Comparison of ENCODE assay signal across 8 mouse cellular contexts in genomic region chr19:45544925-45545321, GRCm38 (mm10). TPM values are rescaled to one million over a fixed set of nuclear protein-coding genes. Genes with fewer than 3 reads are reported as not detected.
DNase-seq lines count a peak whose midpoint lies in the region; ATAC-seq and TF ChIP-seq lines count a peak whose summit lies in the region.

No protein-coding gene starts in this region.

- H3K4me3 ChIP-seq in embryonic facial prominence, embryonic 13.5 days: peak overlapping the region; percentile 45
- peak overlapping the region; percentile 59 for H3K4me3 ChIP-seq in heart, embryonic 10.5 days
- H3K4me3 ChIP-seq in kidney, embryonic 14.5 days (ENCODE audit: low read length): peak overlapping the region; percentile 33
- peak overlapping the region; percentile 36 for H3K4me3 ChIP-seq in liver, embryonic 11.5 days (ENCODE audit: low read depth, low read length)
- peak overlapping the region; percentile 10 for H3K4me3 ChIP-seq in myocyte

- peak overlapping the region; percentile 62; the same call in 1 of the 2 replicates for H3K9ac ChIP-seq in embryonic facial prominence, embryonic 13.5 days
- H3K9ac ChIP-seq in kidney, embryonic 14.5 days (ENCODE audit: low read depth, low read length): no peak overlapping the region
- peak overlapping the region; percentile 0; the same call in 1 of the 2 replicates for H3K9ac ChIP-seq in liver, embryonic 11.5 days (ENCODE audit: low read depth, low read length)

- H3K36me3 ChIP-seq in embryonic facial prominence, embryonic 13.5 days: no peaks in the 10 kb centered on the region
- H3K36me3 ChIP-seq in heart, embryonic 10.5 days: no peaks in the 10 kb centered on the region
- no peaks in the 10 kb centered on the region for H3K36me3 ChIP-seq in kidney, embryonic 14.5 days (ENCODE audit: control insufficient read depth, insufficient read depth, low read length)
- no peaks in the 10 kb centered on the region for H3K36me3 ChIP-seq in liver, embryonic 11.5 days (ENCODE audit: control insufficient read depth, insufficient read depth, low read length)
- H3K36me3 ChIP-seq in myocyte (ENCODE audit: control insufficient read depth, insufficient read depth): no peaks in the 10 kb centered on the region

- H3K79me2 ChIP-seq in myocyte (ENCODE audit: control insufficient read depth, insufficient read depth): no peaks in the 10 kb centered on the region

- no peak overlapping the region for H3K27ac ChIP-seq in embryonic facial prominence, embryonic 13.5 days
- H3K27ac ChIP-seq in heart, embryonic 10.5 days: peak overlapping the region; percentile 26; the same call in 1 of the 2 replicates
- no peak overlapping the region for H3K27ac ChIP-seq in kidney, embryonic 14.5 days (ENCODE audit: low read depth, low read length)
- H3K27ac ChIP-seq in liver, embryonic 11.5 days (ENCODE audit: low read depth, low read length): no peak overlapping the region

- no peak for TF ChIP-seq POLR2A in myocyte (IDR thresholded peaks at IDR 0.05; ENCODE audit: insufficient read length, low read depth)

- H3K4me2 ChIP-seq in embryonic facial prominence, embryonic 13.5 days: peak overlapping the region; percentile 94
- H3K4me2 ChIP-seq in kidney, embryonic 14.5 days (replicated peaks; ENCODE audit: low read depth, low read length): peak overlapping the region; percentile 69
- peak overlapping the region; percentile 93 for H3K4me2 ChIP-seq in liver, embryonic 11.5 days
- H3K4me2 ChIP-seq in myocyte (ENCODE audit: low read depth): peak overlapping the region; percentile 96

- ATAC-seq in embryonic facial prominence, embryonic 13.5 days (ENCODE audit: insufficient number of reproducible peaks, insufficient read depth, low FRiP score, low TSS enrichment, low read depth): peak; percentile 62; the same call in 1 of the 2 replicates
- ATAC-seq in kidney, embryonic 14.5 days (ENCODE audit: low FRiP score, low TSS enrichment): peak; percentile 71
- ATAC-seq in liver, embryonic 11.5 days (replicated peaks; ENCODE audit: low FRiP score): peak; percentile 57

- H3ac ChIP-seq in myocyte (ENCODE audit: control insufficient read depth, insufficient read length): no peak overlapping the region

- H3K4me1 ChIP-seq in embryonic facial prominence, embryonic 13.5 days: peaks cover 17% of the 10 kb centered on the region
- peaks cover 49% of the 10 kb centered on the region for H3K4me1 ChIP-seq in heart, embryonic 10.5 days
- peaks cover 15% of the 10 kb centered on the region; the same call in 1 of the 2 replicates for H3K4me1 ChIP-seq in kidney, embryonic 14.5 days (ENCODE audit: control insufficient read depth, insufficient read depth, low read length)
- H3K4me1 ChIP-seq in liver, embryonic 11.5 days (replicated peaks; ENCODE audit: control insufficient read depth, insufficient read depth, low read length): peaks cover 36% of the 10 kb centered on the region

- no peaks in the 10 kb centered on the region for H3K9me3 ChIP-seq in embryonic facial prominence, embryonic 13.5 days
- no peaks in the 10 kb centered on the region for H3K9me3 ChIP-seq in heart, embryonic 10.5 days
- no peaks in the 10 kb centered on the region for H3K9me3 ChIP-seq in kidney, embryonic 14.5 days (ENCODE audit: control insufficient read depth, low read length)
- no peaks in the 10 kb centered on the region for H3K9me3 ChIP-seq in liver, embryonic 11.5 days (ENCODE audit: control insufficient read depth, low read length)

- peaks cover 65% of the 10 kb centered on the region for H3K27me3 ChIP-seq in embryonic facial prominence, embryonic 13.5 days
- H3K27me3 ChIP-seq in heart, embryonic 10.5 days (ENCODE audit: insufficient read depth, poor library complexity, severe bottlenecking): peaks cover 83% of the 10 kb centered on the region
- H3K27me3 ChIP-seq in kidney, embryonic 14.5 days (ENCODE audit: control insufficient read depth, insufficient read depth, low read length): peaks cover 42% of the 10 kb centered on the region
- peaks cover 41% of the 10 kb centered on the region for H3K27me3 ChIP-seq in liver, embryonic 11.5 days (replicated peaks; ENCODE audit: control insufficient read depth, insufficient read depth, low read length)
- peaks cover 18% of the 10 kb centered on the region for H3K27me3 ChIP-seq in myocyte (ENCODE audit: control insufficient read depth, insufficient read depth, insufficient read length)

- WGBS in embryonic facial prominence, embryonic 13.5 days: under 1% methylated on average over 30 of the region's 30 CpGs
- WGBS in heart, embryonic 10.5 days: under 1% methylated on average over 30 of the region's 30 CpGs
- WGBS in kidney, embryonic 14.5 days: under 1% methylated on average over 30 of the region's 30 CpGs
- under 1% methylated on average over 30 of the region's 30 CpGs for WGBS in liver, embryonic 11.5 days

- DNase-seq in 416B (ENCODE audit: low read depth): peak; percentile 72
- DNase-seq in adrenal gland, postnatal 25 days: peak; percentile 85
- DNase-seq in heart, embryonic 10.5 days (ENCODE audit: low spot score): peak; percentile 91
- DNase-seq in liver, embryonic 11.5 days (ENCODE audit: low spot score): peak; percentile 74
- peak; percentile 76 to 93 for DNase-seq in spleen, postnatal 4 days (ENCODE audit: low spot score in 2 of 2)

TF ChIP-seq in myocyte, 11 proteins besides CTCF, POLR2A, EP300 and RAD21:
- TF ChIP-seq TCF3 (IDR thresholded peaks at IDR 0.05; ENCODE audit: insufficient read length, low read depth) (no peak), USF1 (IDR thresholded peaks at IDR 0.05; ENCODE audit: low read depth) (no peak), POLR2AphosphoS2 (IDR thresholded peaks at IDR 0.05; ENCODE audit: insufficient read length, low read depth) (no peak), CEBPB (IDR thresholded peaks at IDR 0.05; ENCODE audit: insufficient read depth, poor library complexity, severe bottlenecking) (no peak), MYOD1 (IDR thresholded peaks at IDR 0.05; ENCODE audit: control insufficient read depth in 1 of 3, insufficient read length in 2 of 3, low read depth in 2 of 3) (no peak), TCF12 (IDR thresholded peaks at IDR 0.05; ENCODE audit: insufficient read depth, poor library complexity, severe bottlenecking) (no peak), E2F4 (IDR thresholded peaks at IDR 0.05; ENCODE audit: insufficient read depth) (no peak), REST (IDR thresholded peaks at IDR 0.05; ENCODE audit: insufficient read depth, insufficient read length) (no peak), MYOG (IDR thresholded peaks at IDR 0.05; ENCODE audit: control insufficient read depth in 1 of 3, insufficient read depth in 1 of 3, insufficient read length in 2 of 3, low read depth in 2 of 3) (no peak), MAX (IDR thresholded peaks at IDR 0.05; ENCODE audit: low read depth) (no peak), SRF (IDR thresholded peaks at IDR 0.05; ENCODE audit: control insufficient read depth, insufficient read length, low read depth) (no peak)

RNA-seq across cellular contexts. Expression of gene Poll, which starts 15.4 kb away (rescaled TPM):
- 12.4 and 15.5 TPM in 2 replicates for total RNA-seq in adrenal gland, postnatal 25 days (2021)
- polyA plus RNA-seq in embryonic facial prominence, embryonic 13.5 days (2015; fragmentation: Nextera tagmentation; extraction: Ambion mirVana): 13.5 and 14.4 TPM in 2 replicates
- 19.2 and 19.4 TPM in 2 replicates for polyA plus RNA-seq in heart, embryonic 10.5 days (2016; fragmentation: Nextera tagmentation; extraction: Ambion mirVana)
- 13.9 and 20.6 TPM in 2 replicates for polyA plus RNA-seq in kidney, embryonic 14.5 days (2014; fragmentation: Nextera tagmentation; extraction: Ambion mirVana)
- polyA plus RNA-seq in liver, embryonic 11.5 days (2014; fragmentation: Nextera tagmentation; extraction: Ambion mirVana): 15.2 TPM in 2 replicates
- 11.6 TPM for polyA plus RNA-seq in myocyte (2012; fragmentation: generic; extraction: Trizol)

RNA-seq across cellular contexts. Expression of gene Gm17018, which starts 15.5 kb away (rescaled TPM):
- total RNA-seq in adrenal gland, postnatal 25 days (2021): 26.2 and 31.8 TPM in 2 replicates
- 45.5 and 45.6 TPM in 2 replicates for polyA plus RNA-seq in embryonic facial prominence, embryonic 13.5 days (2015; fragmentation: Nextera tagmentation; extraction: Ambion mirVana)
- 32.5 and 35.0 TPM in 2 replicates for polyA plus RNA-seq in heart, embryonic 10.5 days (2016; fragmentation: Nextera tagmentation; extraction: Ambion mirVana)
- 51.4 and 61.6 TPM in 2 replicates for polyA plus RNA-seq in kidney, embryonic 14.5 days (2014; fragmentation: Nextera tagmentation; extraction: Ambion mirVana)
- polyA plus RNA-seq in liver, embryonic 11.5 days (2014; fragmentation: Nextera tagmentation; extraction: Ambion mirVana): 34.7 and 36.8 TPM in 2 replicates
- 27.3 TPM for polyA plus RNA-seq in myocyte (2012; fragmentation: generic; extraction: Trizol)
